Comparison of ENCODE assay signal across 25 mouse cellular contexts in genomic region chr19:16858646-16859045, GRCm38 (mm10). TPM values are rescaled to one million over a fixed set of nuclear protein-coding genes. Genes with fewer than 3 reads are reported as not detected.
"Had no signal": no experiment of that assay in that cellular context is flagged by ENCODE, and none has a peak within 500 bp of the region (broad histone marks: within the 10 kb centered on the region; RNA-seq: fewer than 3 reads in every experiment).

No protein-coding gene starts in this region.

- H3K36me3 ChIP-seq: midbrain, embryonic 10.5 days; midbrain, embryonic 13.5 days; midbrain, embryonic 15.5 days; neural tube, embryonic 13.5 days; neural tube, embryonic 15.5 days had no signal

- H3K9me3 ChIP-seq: midbrain, embryonic 10.5 days; midbrain, embryonic 13.5 days; midbrain, embryonic 15.5 days; neural tube, embryonic 13.5 days; neural tube, embryonic 15.5 days had no signal

- H3K4me1 ChIP-seq: midbrain, embryonic 13.5 days; neural tube, embryonic 13.5 days; neural tube, embryonic 15.5 days had no signal

- H3K4me2 ChIP-seq: lung, embryonic 14.5 days; midbrain, embryonic 13.5 days; midbrain, embryonic 15.5 days; neural tube, embryonic 13.5 days; neural tube, embryonic 15.5 days had no signal

- H3K4me3 ChIP-seq: midbrain, embryonic 10.5 days; midbrain, embryonic 13.5 days; midbrain, embryonic 15.5 days; myocyte; neural tube, embryonic 13.5 days; neural tube, embryonic 15.5 days had no signal

- DNase-seq: lung, adult 18-20 months; lung, embryonic 14.5 days; lung, postnatal 10 days; lung, postnatal 4 days; retina, postnatal 1 day; right cerebral cortex, adult 18-20 months; right cerebral cortex, postnatal 25 days; right cerebral cortex, postnatal 4 days; spleen, adult 18-20 months; thymus, adult 18-20 months; thymus, postnatal 14 days; thymus, postnatal 36 days had no signal

- H3K27ac ChIP-seq: midbrain, embryonic 10.5 days; midbrain, embryonic 13.5 days; midbrain, embryonic 15.5 days; neural tube, embryonic 13.5 days; neural tube, embryonic 15.5 days had no signal

- H3K9ac ChIP-seq: lung, embryonic 14.5 days; midbrain, embryonic 13.5 days; midbrain, embryonic 15.5 days; neural tube, embryonic 13.5 days; neural tube, embryonic 15.5 days had no signal

- ATAC-seq: midbrain, embryonic 13.5 days; midbrain, embryonic 15.5 days had no signal

- H3K27me3 ChIP-seq: midbrain, embryonic 15.5 days had no signal

RNA-seq across cellular contexts. Expression of gene Foxb2, which starts 15.0 kb away (rescaled TPM):
- total RNA-seq: megakaryocyte, adult 5-6 weeks; megakaryocyte-erythroid progenitor cell, adult 5-6 weeks had no signal
- polyA plus RNA-seq: lung, embryonic 14.5 days; lung, embryonic 16.5 days; myocyte; neural tube, embryonic 11.5 days; neural tube, embryonic 13.5 days; neural tube, embryonic 15.5 days; small intestine, adult 2 months; stomach, embryonic 14.5 days; stomach, embryonic 16.5 days had no signal
